Mouse (Mus musculus) gastrocnemius, postnatal 14 days (tissue): ENCODE results near the gene Raly. TPM values are rescaled to one million over a fixed set of nuclear protein-coding genes. Genes with fewer than 3 reads are reported as not detected.
"Not testable (repeated sequence)": the region's sequence is repeated elsewhere in the genome, so short reads cannot be mapped to it uniquely, and the experiment has no call there.

Experiments
- DNase-seq: peaks from one replicate; pipeline ENCODE4 v3.0.0; 2021; ENCODE audit warnings: mixed read lengths
- intact Hi-C: fragments of 180-260 bp; cut with DNase I; formaldehyde crosslinking; loops from one replicate; pipeline ENCODE4 v1.15.1; 2025; ENCODE audit warnings: low total_unique reads
- total RNA-seq, 2 experiments: library from RNA; stranded (reverse); gene quantifications; 2 replicates each; pipeline ENCODE4 v1.2.3; 2021

Raly gene
- total RNA-seq, 2 experiments from 2014 or later: 90.1 to 97.0 TPM

DNA sequence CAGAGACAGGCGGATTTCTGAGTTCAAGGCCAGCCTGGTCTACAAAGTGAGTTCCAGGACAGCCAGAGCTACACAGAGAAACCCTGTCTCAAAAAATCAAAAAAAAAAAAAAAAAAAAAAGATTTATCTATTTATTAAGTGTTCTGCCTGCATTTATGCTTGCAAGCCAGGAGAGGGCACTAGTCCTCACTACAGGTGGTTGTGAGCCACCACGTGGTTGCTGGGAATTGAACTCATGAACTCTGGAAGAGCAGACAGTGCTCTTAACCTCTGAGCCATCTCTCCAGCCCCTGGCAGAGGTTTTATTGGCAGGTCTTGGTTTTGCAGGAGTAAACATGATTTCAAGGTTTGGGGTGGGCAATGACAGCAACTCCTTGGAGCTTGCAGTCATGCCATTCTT, 117.3 kb downstream of the Raly start:
- intact Hi-C loops: not testable (repeated sequence)

DNA sequence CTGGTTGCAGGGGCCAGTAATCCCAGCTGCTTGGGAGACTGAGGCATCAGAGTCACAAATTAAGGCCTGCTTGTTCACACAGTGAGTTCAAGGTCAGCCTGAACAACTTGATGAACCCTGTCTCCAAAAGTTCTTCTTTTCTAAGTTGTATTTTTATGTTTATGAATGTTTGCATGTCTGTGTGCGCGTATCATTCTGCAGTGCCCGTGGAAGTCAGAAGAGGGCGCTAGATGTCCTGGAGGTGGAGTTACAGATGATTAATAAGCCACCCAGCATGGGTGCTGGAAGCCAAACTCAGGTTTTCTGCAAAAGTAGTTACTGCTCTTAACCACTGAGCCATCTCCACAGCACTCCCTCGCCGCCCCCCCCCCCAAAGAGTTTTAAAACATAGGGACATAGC, 118.9 kb downstream of the Raly start:
- DNase-seq: no peak

More for the DNA sequence above, 117.3 kb downstream of the Raly start:
- not testable (repeated sequence) for DNase-seq

DNA sequence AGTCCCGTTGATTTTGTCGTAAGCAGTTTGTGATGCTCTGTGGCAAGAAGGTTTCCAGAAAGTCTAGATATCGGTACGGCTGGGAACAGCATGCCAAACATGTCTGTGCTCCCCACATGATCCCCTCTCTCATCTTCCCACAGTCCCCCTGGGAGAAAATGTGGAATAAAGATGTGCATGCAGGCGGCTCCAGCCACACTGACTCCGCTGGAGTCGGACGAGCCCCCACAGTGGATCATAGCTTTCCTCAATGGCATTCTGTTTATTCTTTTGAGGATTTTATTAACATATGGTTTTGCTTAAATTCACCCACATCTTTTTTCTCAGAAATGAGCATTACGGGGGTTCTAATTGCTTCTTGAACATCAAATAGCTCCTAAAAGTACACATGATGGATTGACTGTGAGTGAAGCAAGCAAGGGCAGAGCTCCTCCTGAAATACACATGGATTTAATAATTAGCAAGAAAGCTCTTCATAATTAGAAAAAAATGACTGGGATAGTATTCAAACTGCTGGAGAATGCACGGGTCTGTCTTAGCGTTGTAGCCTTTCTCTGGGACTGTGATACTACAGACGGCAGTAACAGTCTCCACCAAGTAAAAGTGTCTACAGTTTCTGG, 125.1 kb downstream of the Raly start:
- intact Hi-C loops: no loop called here
- DNase-seq: no peak

More for the DNA sequence above, 118.9 kb downstream of the Raly start:
- intact Hi-C loops: no loop called here

DNA sequence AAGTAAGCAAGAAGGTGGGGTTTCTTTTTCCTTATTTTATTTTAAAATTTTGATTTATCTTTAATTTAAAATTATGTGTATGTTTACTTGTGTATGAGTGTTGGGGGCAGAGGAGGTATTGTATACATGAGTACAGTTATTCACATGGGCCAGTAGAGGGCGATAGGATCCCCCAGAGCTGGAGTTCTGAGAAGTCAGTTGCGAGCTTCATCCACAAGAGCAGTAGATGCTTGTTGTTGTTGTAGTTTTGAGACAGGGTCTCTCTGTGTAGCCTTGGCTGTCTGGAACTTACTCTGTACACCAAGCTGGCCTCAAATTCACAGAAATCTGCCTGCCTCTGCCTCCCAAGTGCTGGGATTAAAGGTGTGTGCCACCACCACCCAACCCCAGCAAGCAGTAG, 125.7 kb downstream of the Raly start:
- intact Hi-C loops: no loop called here
- DNase-seq: peak; percentile 14

Other genes starting within 250 kb of the Raly start
- gene 1700003F12Rik, start 244.0 kb upstream of the Raly start, total RNA-seq: under 1 TPM in 1 of 2 experiments, not detected in 1; 0.31 TPM
- not detected for gene Actl10, start 239.3 kb upstream of the Raly start, total RNA-seq
- gene Necab3, start 232.2 kb upstream of the Raly start, total RNA-seq: 1 to 10 TPM; 1.1 to 1.2 TPM
- gene E2f1, start 221.2 kb upstream of the Raly start, total RNA-seq: 1 to 10 TPM; 2.5 to 3.1 TPM
- 10 to 100 TPM; 14.1 to 14.9 TPM for gene Pxmp4, start 187.4 kb upstream of the Raly start, total RNA-seq
- 1 to 10 TPM; 1.8 to 1.9 TPM for gene Zfp341, start 177.8 kb upstream of the Raly start, total RNA-seq
- gene 4930519P11Rik, start 177.7 kb upstream of the Raly start, total RNA-seq: under 1 TPM in 1 of 2 experiments, not detected in 1; 0.69 TPM
- gene Chmp4b, start 139.4 kb upstream of the Raly start, total RNA-seq: 10 to 100 TPM; 91.1 to 97.2 TPM
- gene Gm14214, start 21.1 kb upstream of the Raly start, total RNA-seq: not detected
- gene a, start 306 bp downstream of the Raly start, total RNA-seq: not detected
- gene Eif2s2, start 101.8 kb downstream of the Raly start, total RNA-seq: 100 to 1,000 TPM in 1 of 2 experiments, 10 to 100 TPM in 1; 94.5 to 106 TPM
- not detected for gene Gm14226, start 227.2 kb downstream of the Raly start, total RNA-seq